Mouse (Mus musculus): ENCODE measurements around the gene Olfr312.
A peak's percentile ranks its signal among the peaks of the same experiment; 100 is the strongest.
"Not testable (repeated sequence)": the region's sequence is repeated elsewhere in the genome, so short reads cannot be mapped to it uniquely, and the experiment has no call there.

Gene Olfr312

GRCm38 (mm10) chr11:58828937-58829336, at the start of gene Olfr312:
TSS of gene Olfr312 (plus strand) at chr11:58829237.
- not testable (repeated sequence) for DNase-seq (ENCODE audit: low read depth)

- DNase-seq (ENCODE audit: low read depth), result no peak
These were observed 46.5 kb upstream of the Olfr312 start, which contains the start of gene Olfr314 for GRCm38 (mm10) chr11:58782480-58783089. TSS of gene Olfr314 (plus strand) at chr11:58782952.

- no peak for DNase-seq (ENCODE audit: low read depth)
These were observed 44.9 kb upstream of the Olfr312 start for GRCm38 (mm10) chr11:58784182-58784581.

- no peak for DNase-seq (ENCODE audit: low read depth)
These were observed 41.4 kb upstream of the Olfr312 start for GRCm38 (mm10) chr11:58787651-58788050.

GRCm38 (mm10) chr11:58788346-58788745, 40.7 kb upstream of the Olfr312 start:
- no peak for DNase-seq (ENCODE audit: low read depth)

GRCm38 (mm10) chr11:58789532-58789931, 39.5 kb upstream of the Olfr312 start:
- DNase-seq (ENCODE audit: low read depth), result peak; percentile 20

GRCm38 (mm10) chr11:58790053-58790452, 39.0 kb upstream of the Olfr312 start:
- DNase-seq (ENCODE audit: low read depth), result no peak

- peak; percentile 43 for DNase-seq (ENCODE audit: low read depth)
These were observed 38.4 kb upstream of the Olfr312 start for GRCm38 (mm10) chr11:58790646-58791045.

GRCm38 (mm10) chr11:58795856-58796255, 33.2 kb upstream of the Olfr312 start:
- DNase-seq (ENCODE audit: low read depth), result no peak

- no peak for DNase-seq (ENCODE audit: low read depth)
These were observed 32.2 kb upstream of the Olfr312 start for GRCm38 (mm10) chr11:58796850-58797249.

- no peak for DNase-seq (ENCODE audit: low read depth)
These were observed 29.3 kb upstream of the Olfr312 start for GRCm38 (mm10) chr11:58799747-58800146.

- no peak for DNase-seq (ENCODE audit: low read depth)
These were observed 27.3 kb upstream of the Olfr312 start, which contains the start of gene Fam183b for GRCm38 (mm10) chr11:58801558-58802228. TSS of gene Fam183b (minus strand) at chr11:58801960.

- no peak for DNase-seq (ENCODE audit: low read depth)
These were observed 25.2 kb upstream of the Olfr312 start for GRCm38 (mm10) chr11:58803871-58804270.

- no peak for DNase-seq (ENCODE audit: low read depth)
These were observed 24.6 kb upstream of the Olfr312 start for GRCm38 (mm10) chr11:58804393-58804792.

- DNase-seq (ENCODE audit: low read depth), result no peak
These were observed 17.0 kb upstream of the Olfr312 start for GRCm38 (mm10) chr11:58812001-58812400.

GRCm38 (mm10) chr11:58814700-58815099, 14.3 kb upstream of the Olfr312 start, which contains the start of gene Olfr313:
TSS of gene Olfr313 (plus strand) at chr11:58815000.
- DNase-seq (ENCODE audit: low read depth), result not testable (repeated sequence)

GRCm38 (mm10) chr11:58815676-58816075, 13.4 kb upstream of the Olfr312 start:
- no peak for DNase-seq (ENCODE audit: low read depth)

GRCm38 (mm10) chr11:58829764-58830163, 727 bp downstream of the Olfr312 start:
- no peak for DNase-seq (ENCODE audit: low read depth)

- not testable (repeated sequence) for DNase-seq (ENCODE audit: low read depth)
These were observed 3.5 kb downstream of the Olfr312 start for GRCm38 (mm10) chr11:58832541-58832940.

GRCm38 (mm10) chr11:58838951-58839350, 9.9 kb downstream of the Olfr312 start, which contains the start of gene Olfr311:
TSS of gene Olfr311 (plus strand) at chr11:58839251.
- not testable (repeated sequence) for DNase-seq (ENCODE audit: low read depth)

- DNase-seq (ENCODE audit: low read depth), result peak; percentile 98
These were observed 18.0 kb downstream of the Olfr312 start, which contains the start of gene Gm12258 for GRCm38 (mm10) chr11:58846919-58847461. TSS of gene Gm12258 (plus strand) at chr11:58847158.

GRCm38 (mm10) chr11:58847636-58848035, 18.6 kb downstream of the Olfr312 start:
- no peak for DNase-seq (ENCODE audit: low read depth)

- peak; percentile 61 for DNase-seq (ENCODE audit: low read depth)
These were observed 20.7 kb downstream of the Olfr312 start for GRCm38 (mm10) chr11:58849731-58850130.
